Mouse (Mus musculus) forebrain, postnatal 0 days (tissue): ENCODE data around the gene Hephl1. TPM values are rescaled to one million over a fixed set of nuclear protein-coding genes. Genes with fewer than 3 reads are reported as not detected.

Experiments
- ATAC-seq: fragments of 200-750 bp; cut with Nextera tagmentation; 2 replicates; pipeline ENCODE4 v1.8.0; 2017; ENCODE audit warnings: mild to moderate bottlenecking, moderate library complexity
- DNase-seq: peaks from one replicate; pipeline ENCODE4 v3.0.0-alpha.2; 2015
- H3K27ac ChIP-seq: fragments of 300-500 bp; sonication (generic); 2 replicates; pipeline ENCODE4 v1.5.1; 2014; ENCODE audit warnings: low read depth, mild to moderate bottlenecking, antibody characterized with exemption, low read length, moderate library complexity, mixed read lengths
- H3K27me3 ChIP-seq: fragments of 300-500 bp; sonication (generic); 2 replicates; pipeline ENCODE4 v1.6.1; 2014; ENCODE audit warnings: mild to moderate bottlenecking, low read length, mixed read lengths; ENCODE audit not compliant: insufficient read depth
- H3K36me3 ChIP-seq: fragments of 300-500 bp; sonication (generic); 2 replicates; pipeline ENCODE4 v1.6.1; 2014; ENCODE audit warnings: mild to moderate bottlenecking, moderate library complexity; ENCODE audit not compliant: insufficient read depth
- H3K4me1 ChIP-seq: fragments of 300-500 bp; sonication (generic); 2 replicates; pipeline ENCODE4 v1.6.1; 2014; ENCODE audit warnings: antibody characterized with exemption; ENCODE audit not compliant: insufficient read depth
- H3K4me2 ChIP-seq: fragments of 300-500 bp; sonication (generic); 2 replicates; pipeline ENCODE4 v1.6.1; 2014; ENCODE audit warnings: low read depth, mild to moderate bottlenecking, moderate library complexity
- H3K4me3 ChIP-seq: fragments of 300-500 bp; sonication (generic); 2 replicates; pipeline ENCODE4 v1.5.1; 2014; ENCODE audit warnings: low read depth, low read length, mixed read lengths
- H3K9ac ChIP-seq: fragments of 300-500 bp; sonication (generic); 2 replicates; pipeline ENCODE4 v1.6.1; 2014; ENCODE audit warnings: mild to moderate bottlenecking
- H3K9me3 ChIP-seq: fragments of 300-500 bp; sonication (generic); 2 replicates; pipeline ENCODE4 v1.6.1; 2016; ENCODE audit warnings: low read length
- CTCF ChIP-seq: sonication (generic); IDR thresholded peaks from 2 replicates; pipeline ENCODE4 v1.5.1; 2016; ENCODE audit warnings: antibody characterized with exemption, control low read depth, low read depth
- WGBS: fragments of 180-500 bp; shearing (Covaris S2); extraction: QIAGEN DNeasy Blood & Tissue Kit; methylation state at CpG from one replicate; pipeline ENCODE4 v1.1.7; 2014; 5-methylcytosine and 5-hydroxymethylcytosine counted together
- polyA plus RNA-seq: library from polyadenylated mRNA; unstranded; fragments of >200 nt; fragmentation: Nextera tagmentation; extraction: Ambion mirVana; gene quantifications from 2 replicates; pipeline ENCODE4 v1.2.1, GENCODE M21; 2015
- total RNA-seq: library from RNA; depleted of rRNA; stranded (reverse); fragments of >200 nt; gene quantifications from 2 replicates; pipeline ENCODE4 v1.2.3, GENCODE M21; 2014; rRNA removed

Gene Hephl1
- total RNA-seq (not detected in 2 replicates), polyA plus RNA-seq (0.04 TPM in 1 of 2 replicates, not detected in the other)

- Histone ChIP-seq H3K9me3 (no peaks in the 10 kb centered on the region), H3K27ac (no peak within 1 kb of the TSS), H3K27me3 (no peaks in the 10 kb centered on the region), H3K4me2 (no peak within 1 kb of the TSS), H3K9ac (no peak within 1 kb of the TSS), H3K4me1 (no peaks in the 10 kb centered on the region), H3K36me3 (no peaks in the 10 kb centered on the region), H3K4me3 (no peak within 1 kb of the TSS)
- DNase-seq = no peak
- TF ChIP-seq CTCF = no peak
- WGBS = 90% methylated on average over 5 of the region's 5 CpGs
- no peak for ATAC-seq
These were observed at the start of gene Hephl1 for GRCm38 (mm10) chr9:15112008-15112407. Gene Hephl1 (minus strand): TSS chr9:15112108.

DNA sequence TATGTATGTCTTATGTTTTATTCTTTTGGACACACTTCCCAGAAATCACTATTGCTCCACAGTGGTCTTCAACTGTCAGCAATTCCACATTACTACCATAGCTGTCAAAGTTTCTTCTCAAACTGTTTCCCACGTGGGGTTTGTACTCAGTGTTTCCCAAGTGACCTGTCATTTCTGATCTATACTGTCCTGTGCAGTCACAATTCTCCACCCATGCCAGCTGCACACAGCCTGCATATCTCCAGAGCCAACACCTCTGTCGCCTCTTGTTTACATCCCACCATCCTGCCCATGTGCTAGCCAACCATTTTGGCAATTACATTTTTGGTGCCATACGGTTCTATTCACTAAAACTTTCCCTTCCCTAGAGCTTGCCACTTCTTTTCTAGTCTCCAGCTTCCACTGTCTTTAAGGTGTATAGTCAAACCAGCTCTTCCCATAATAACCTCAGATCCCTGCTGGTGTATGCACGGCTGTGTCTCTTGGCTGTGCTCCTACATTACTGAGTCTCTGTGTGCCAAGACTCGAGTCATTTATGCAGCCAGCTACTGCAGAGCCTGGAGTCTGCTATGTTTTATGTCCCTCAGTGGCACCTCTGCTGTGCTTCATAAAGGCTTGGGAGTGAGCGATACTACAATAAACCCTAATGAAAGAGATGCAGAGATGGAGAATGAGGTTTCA lies 37.5 kb upstream of the Hephl1 start:
- H3K9ac ChIP-seq = no peak overlapping the region
- H3K27me3 ChIP-seq = no peaks in the 10 kb centered on the region
- H3K4me1 ChIP-seq = no peaks in the 10 kb centered on the region
- ATAC-seq (no peak), DNase-seq (no peak)
- H3K4me3 ChIP-seq = no peak overlapping the region
- H3K36me3 ChIP-seq = no peaks in the 10 kb centered on the region
- H3K4me2 ChIP-seq = no peak overlapping the region
- no peak for TF ChIP-seq CTCF
- 66% methylated on average over 6 of the region's 6 CpGs for WGBS
- no peak overlapping the region for H3K27ac ChIP-seq
- no peaks in the 10 kb centered on the region for H3K9me3 ChIP-seq

DNA sequence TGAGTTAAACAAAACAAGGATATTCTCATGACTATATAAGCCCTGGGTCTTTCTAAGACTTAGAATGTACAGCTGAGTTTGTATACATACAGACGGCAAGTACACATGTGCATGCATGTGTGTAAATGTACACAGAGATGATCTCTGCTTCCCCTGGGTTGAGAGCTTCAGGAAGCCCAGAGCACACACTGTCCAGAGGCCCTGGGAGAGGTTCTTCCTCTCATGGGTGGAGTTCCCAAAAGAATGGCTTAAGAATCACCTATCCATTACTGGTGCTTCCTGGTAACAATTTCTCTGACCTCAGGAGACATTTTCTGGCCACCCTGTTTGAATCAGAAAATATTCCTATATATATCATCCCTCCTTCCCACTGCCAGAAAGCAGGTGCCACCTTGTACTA lies 28.6 kb upstream of the Hephl1 start:
- no peak for DNase-seq
- Histone ChIP-seq H3K4me2 (no peak overlapping the region), H3K36me3 (no peaks in the 10 kb centered on the region), H3K27me3 (no peaks in the 10 kb centered on the region), H3K4me3 (no peak overlapping the region), H3K9me3 (no peaks in the 10 kb centered on the region), H3K27ac (no peak overlapping the region), H3K9ac (no peak overlapping the region), H3K4me1 (no peaks in the 10 kb centered on the region)
- WGBS = 86% methylated on average over 1 of the region's 1 CpGs
- no peak for ATAC-seq
- TF ChIP-seq CTCF = no peak

DNA sequence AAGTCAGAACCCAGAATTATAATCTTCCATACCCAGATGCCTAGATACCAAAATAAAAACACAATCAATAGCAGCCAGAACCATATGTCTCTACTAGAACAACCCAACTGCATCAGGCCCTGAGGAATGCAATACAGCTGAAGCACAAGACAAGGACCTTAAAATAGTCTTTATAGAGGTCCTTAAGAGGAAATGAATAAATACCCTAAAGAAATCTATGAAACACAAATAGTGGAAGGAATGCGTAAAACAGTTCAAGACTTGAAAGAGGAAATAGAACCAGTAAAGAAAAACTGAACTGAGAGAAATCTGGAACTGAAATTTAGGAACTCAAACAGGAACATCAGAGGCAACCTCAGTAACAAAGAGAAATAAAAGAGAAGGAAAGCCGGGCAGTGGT lies 14.0 kb upstream of the Hephl1 start:
- no peaks in the 10 kb centered on the region for H3K36me3 ChIP-seq
- DNase-seq (no peak), ATAC-seq (no peak)
- H3K4me2 ChIP-seq = no peak overlapping the region
- no peaks in the 10 kb centered on the region for H3K4me1 ChIP-seq
- WGBS = 91% methylated on average over 2 of the region's 2 CpGs
- no peak overlapping the region for H3K27ac ChIP-seq
- TF ChIP-seq CTCF = no peak
- H3K9me3 ChIP-seq = no peaks in the 10 kb centered on the region
- no peak overlapping the region for H3K9ac ChIP-seq
- no peak overlapping the region for H3K4me3 ChIP-seq
- H3K27me3 ChIP-seq = no peaks in the 10 kb centered on the region

DNA sequence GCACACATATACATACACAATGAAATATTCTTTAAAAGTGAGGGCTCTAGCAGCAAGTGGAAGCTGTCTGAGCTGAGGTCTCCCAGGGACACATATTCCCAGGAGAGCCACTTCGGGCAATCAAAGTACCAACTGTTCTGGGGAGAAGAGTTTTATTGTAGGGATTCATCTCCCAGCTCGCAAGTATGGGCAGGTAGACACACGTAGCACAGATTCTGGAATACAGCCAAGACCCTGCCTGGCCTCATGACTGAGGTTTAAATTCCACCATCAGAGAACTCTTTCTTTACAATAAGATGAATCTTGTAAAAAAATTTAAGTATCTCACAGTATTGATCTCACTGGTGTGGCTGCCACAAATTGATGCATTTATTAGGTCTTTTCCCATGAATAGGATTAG lies 10.5 kb upstream of the Hephl1 start:
- no peak overlapping the region for H3K27ac ChIP-seq
- no peaks in the 10 kb centered on the region for H3K9me3 ChIP-seq
- ATAC-seq = no peak
- H3K4me1 ChIP-seq = no peaks in the 10 kb centered on the region
- WGBS = 80% methylated on average over 3 of the region's 3 CpGs
- no peak for DNase-seq
- no peak overlapping the region for H3K4me3 ChIP-seq
- no peaks in the 10 kb centered on the region for H3K27me3 ChIP-seq
- no peak overlapping the region for H3K4me2 ChIP-seq
- TF ChIP-seq CTCF = no peak
- no peak overlapping the region for H3K9ac ChIP-seq
- no peaks in the 10 kb centered on the region for H3K36me3 ChIP-seq

DNA sequence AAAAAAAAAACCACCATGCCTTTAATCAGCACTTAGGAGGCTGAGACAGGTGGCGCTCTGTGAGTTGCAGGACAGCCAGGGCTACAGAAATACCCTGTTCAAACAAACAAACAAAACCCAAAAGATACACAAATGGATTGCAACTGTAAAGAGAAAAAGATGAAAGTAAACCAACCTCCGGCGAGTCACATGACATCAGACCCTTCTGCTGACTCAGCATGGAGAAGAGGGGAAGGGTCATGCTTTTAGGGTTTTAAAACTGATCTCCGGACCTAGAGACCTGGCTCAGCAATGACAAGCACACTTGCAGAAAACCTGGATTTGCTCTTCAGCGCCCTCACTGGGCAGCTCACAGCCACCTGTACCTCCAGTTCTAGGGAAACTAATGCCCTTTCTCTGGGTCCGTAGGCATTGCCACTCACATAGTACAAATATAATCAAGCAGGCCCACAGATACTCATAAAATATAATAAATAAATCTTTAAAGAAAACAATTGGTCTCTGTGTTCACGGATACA lies 9.0 kb upstream of the Hephl1 start:
- no peaks in the 10 kb centered on the region for H3K27me3 ChIP-seq
- H3K27ac ChIP-seq = no peak overlapping the region
- H3K36me3 ChIP-seq = no peaks in the 10 kb centered on the region
- no peak for TF ChIP-seq CTCF
- ATAC-seq (no peak), DNase-seq (no peak)
- no peak overlapping the region for H3K4me3 ChIP-seq
- no peaks in the 10 kb centered on the region for H3K9me3 ChIP-seq
- 53% methylated on average over 7 of the region's 7 CpGs for WGBS
- no peaks in the 10 kb centered on the region for H3K4me1 ChIP-seq
- no peak overlapping the region for H3K9ac ChIP-seq
- H3K4me2 ChIP-seq = no peak overlapping the region

DNA sequence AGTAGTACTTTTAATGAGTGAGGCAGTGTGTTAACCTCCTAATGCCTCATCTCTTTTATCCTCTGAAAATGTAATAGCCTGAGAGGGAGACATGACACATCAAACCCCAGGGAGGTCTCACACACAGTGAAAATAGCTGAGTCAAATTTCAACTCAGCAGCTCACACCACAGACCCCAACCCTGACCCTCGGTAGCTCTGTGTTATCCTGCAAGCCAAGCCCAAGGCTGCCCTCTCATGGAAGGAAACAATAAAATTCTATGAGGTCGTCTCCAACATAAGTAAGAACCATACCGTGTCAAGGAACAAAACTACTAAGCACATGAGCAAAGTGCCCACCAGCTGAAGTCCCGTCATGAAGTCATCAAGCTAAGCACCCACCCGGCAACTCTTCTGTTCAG lies 8.3 kb upstream of the Hephl1 start:
- no peaks in the 10 kb centered on the region for H3K4me1 ChIP-seq
- H3K9ac ChIP-seq = no peak overlapping the region
- no peak overlapping the region for H3K4me2 ChIP-seq
- ATAC-seq = no peak
- no peak overlapping the region for H3K27ac ChIP-seq
- no peak for DNase-seq
- no peaks in the 10 kb centered on the region for H3K27me3 ChIP-seq
- no peak overlapping the region for H3K4me3 ChIP-seq
- WGBS = 61% methylated on average over 5 of the region's 5 CpGs
- H3K36me3 ChIP-seq = no peaks in the 10 kb centered on the region
- no peaks in the 10 kb centered on the region for H3K9me3 ChIP-seq
- no peak for TF ChIP-seq CTCF
